14 mouse cellular contexts compared by ENCODE assay signal in the genomic region with DNA sequence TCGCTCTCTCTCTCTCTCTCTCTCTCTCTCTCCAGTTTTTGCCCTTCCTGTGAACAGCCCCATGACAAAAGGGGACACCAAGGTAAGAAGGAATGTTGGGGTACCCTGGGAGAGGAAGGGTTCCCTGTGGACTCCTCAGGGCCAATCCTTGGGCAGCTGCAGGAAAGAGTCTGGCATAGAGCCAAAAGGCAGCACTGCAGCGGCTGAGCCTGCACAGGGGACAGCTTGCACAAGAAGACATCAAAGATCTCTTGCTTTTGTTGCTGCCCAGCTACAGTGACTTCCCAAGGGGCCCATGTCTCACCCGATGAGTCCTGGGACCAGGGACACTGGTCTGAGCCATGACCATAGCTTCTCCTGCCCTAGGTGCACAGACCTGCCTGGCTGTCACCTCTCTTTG. TPM values are rescaled to one million over a fixed set of nuclear protein-coding genes. Genes with fewer than 3 reads are reported as not detected.
DNase-seq lines count a peak whose midpoint lies in the region; ATAC-seq and TF ChIP-seq lines count a peak whose summit lies in the region.
"Had no signal": no experiment of that assay in that cellular context is flagged by ENCODE, and none has a peak within 500 bp of the region (broad histone marks: within the 10 kb centered on the region; RNA-seq: fewer than 3 reads in every experiment).

No protein-coding gene starts in this region.

- H3K27me3 ChIP-seq in E14TG2a.4 (ENCODE audit: insufficient read depth, low read length) = peaks cover 46% of the 10 kb centered on the region
- H3K27me3 ChIP-seq in forebrain, embryonic 12.5 days = peaks cover 29% of the 10 kb centered on the region
- H3K27me3 ChIP-seq in hindbrain, postnatal 0 days (ENCODE audit: insufficient read depth, low read length) = no peaks in the 10 kb centered on the region

- peak; percentile 58 for DNase-seq in cerebellum, adult 11-12 months
- no peak for DNase-seq in cerebellum, postnatal 4 days (ENCODE audit: low spot score in 2 of 2)
- DNase-seq in hindbrain, postnatal 0 days (ENCODE audit: low spot score) = peak; percentile 67
- DNase-seq in heart, postnatal 4 days = no peak
- DNase-seq in adrenal gland, postnatal 36 days = no peak
- DNase-seq: heart, adult 18-20 months; heart, postnatal 36 days had no signal

- no peaks in the 10 kb centered on the region for H3K9me3 ChIP-seq in E14TG2a.4 (ENCODE audit: low read length)
- no peaks in the 10 kb centered on the region for H3K9me3 ChIP-seq in forebrain, embryonic 12.5 days
- H3K9me3 ChIP-seq in hindbrain, postnatal 0 days (ENCODE audit: low read length) = no peaks in the 10 kb centered on the region

- H3K4me2 ChIP-seq in forebrain, embryonic 12.5 days = peak overlapping the region; percentile 72
- H3K4me2 ChIP-seq in hindbrain, postnatal 0 days (ENCODE audit: low read depth, low read length) = peak overlapping the region; percentile 67

- no peak overlapping the region for H3K27ac ChIP-seq in forebrain, embryonic 12.5 days
- H3K27ac ChIP-seq in hindbrain, postnatal 0 days = no peak overlapping the region
- H3K27ac ChIP-seq: macrophage had no signal

- peak overlapping the region; percentile 90; the same call in 1 of the 2 replicates for H3K4me3 ChIP-seq in E14TG2a.4 (replicated peaks; ENCODE audit: low read length)
- H3K4me3 ChIP-seq in forebrain, embryonic 12.5 days (replicated peaks) = peak overlapping the region; percentile 61; the same call in 1 of the 2 replicates
- H3K4me3 ChIP-seq in hindbrain, postnatal 0 days (ENCODE audit: low read length) = peak overlapping the region; percentile 70

- TF ChIP-seq CTCF in E14TG2a.4 (conservative IDR thresholded peaks at IDR 0.05; ENCODE audit: low read length) = no peak
- no peak for TF ChIP-seq CTCF in hindbrain, postnatal 0 days (IDR thresholded peaks at IDR 0.05; ENCODE audit: low read depth)

- ATAC-seq in forebrain, embryonic 12.5 days (ENCODE audit: low FRiP score) = no peak
- no peak for ATAC-seq in hindbrain, postnatal 0 days
- no peak for ATAC-seq in monocyte, adult 5-6 weeks (replicated peaks; ENCODE audit: insufficient number of reproducible peaks, low FRiP score, low TSS enrichment, poor library complexity, severe bottlenecking)

- H3K36me3 ChIP-seq in E14TG2a.4 (ENCODE audit: insufficient read depth, low read length) = peaks cover 3% of the 10 kb centered on the region; the same call in 1 of the 2 replicates
- no peaks in the 10 kb centered on the region for H3K36me3 ChIP-seq in forebrain, embryonic 12.5 days (replicated peaks)
- no peaks in the 10 kb centered on the region; the same call in 1 of the 2 replicates for H3K36me3 ChIP-seq in hindbrain, postnatal 0 days (ENCODE audit: insufficient read depth, low read length)
- H3K36me3 ChIP-seq: G1E had no signal

- 45% methylated on average over 3 of the region's 3 CpGs for WGBS in forebrain, embryonic 12.5 days
- WGBS in hindbrain, postnatal 0 days = 36% methylated on average over 3 of the region's 3 CpGs

- H3K4me1 ChIP-seq in E14TG2a.4 (replicated peaks; ENCODE audit: low read depth, low read length) = peaks cover 52% of the 10 kb centered on the region
- peaks cover 30% of the 10 kb centered on the region for H3K4me1 ChIP-seq in forebrain, embryonic 12.5 days
- no peaks in the 10 kb centered on the region for H3K4me1 ChIP-seq in hindbrain, postnatal 0 days (ENCODE audit: insufficient read depth, low read length)

- H3K9ac ChIP-seq in forebrain, embryonic 12.5 days = peak overlapping the region; percentile 59; the same call in 1 of the 2 replicates
- peak overlapping the region; percentile 71; the same call in 1 of the 2 replicates for H3K9ac ChIP-seq in hindbrain, postnatal 0 days (replicated peaks; ENCODE audit: low read length)

RNA-seq across cellular contexts. Expression of a gene that starts 1.1 kb away (rescaled TPM):
- polyA plus RNA-seq in forebrain, embryonic 12.5 days (2016; fragmentation: Nextera tagmentation; extraction: Ambion mirVana) = 38.4 and 41.2 TPM in 2 replicates
- 160 and 171 TPM in 2 replicates for total RNA-seq in hindbrain, postnatal 0 days (2014; rRNA removed)
- 254 and 255 TPM in 2 replicates for polyA plus RNA-seq in hindbrain, postnatal 0 days (2015; fragmentation: Nextera tagmentation; extraction: Ambion mirVana)
- total RNA-seq in heart, postnatal 4 days (2021) = under 1 TPM in 1 of 2 experiments, not detected in 1; 0.18 TPM
- not detected in 3 replicates for total RNA-seq in monocyte, adult 5-6 weeks (2017)
- 1,000 to 10,000 TPM; 1,253 to 1,514 TPM for total RNA-seq in adrenal gland, postnatal 36 days (2021)
- total RNA-seq: heart, adult 18-20 months; heart, postnatal 36 days; liver, adult 2 months; neutrophil, adult 5-6 weeks had no signal
- polyA plus RNA-seq: G1E; liver, adult 2 months; macrophage had no signal

Comparison
In these comparisons a context has a peak if more than half of its experiments do, and no peak if none do; other contexts are left out.
1. DNase-seq: peak in cerebellum, adult 11-12 months (single experiment) and hindbrain, postnatal 0 days (single experiment); none in cerebellum, postnatal 4 days (0 of 2), heart, postnatal 4 days (single experiment) and adrenal gland, postnatal 36 days (0 of 2).
2. RNA of a gene that starts 1.1 kb away (total RNA-seq): 1,253 to 1,514 TPM in adrenal gland, postnatal 36 days and 160 to 171 TPM in hindbrain, postnatal 0 days; 0.18 TPM in heart, postnatal 4 days and not detected in monocyte, adult 5-6 weeks; every median in the first group is over 100 times any median in the second.
3. Peak in every context shown above with its lines, with median percentiles within 50 percentile points of each other: H3K4me3 ChIP-seq.